Mouse (Mus musculus): ENCODE measurements around the gene Jade2.

The Jade2 gene

DNA sequence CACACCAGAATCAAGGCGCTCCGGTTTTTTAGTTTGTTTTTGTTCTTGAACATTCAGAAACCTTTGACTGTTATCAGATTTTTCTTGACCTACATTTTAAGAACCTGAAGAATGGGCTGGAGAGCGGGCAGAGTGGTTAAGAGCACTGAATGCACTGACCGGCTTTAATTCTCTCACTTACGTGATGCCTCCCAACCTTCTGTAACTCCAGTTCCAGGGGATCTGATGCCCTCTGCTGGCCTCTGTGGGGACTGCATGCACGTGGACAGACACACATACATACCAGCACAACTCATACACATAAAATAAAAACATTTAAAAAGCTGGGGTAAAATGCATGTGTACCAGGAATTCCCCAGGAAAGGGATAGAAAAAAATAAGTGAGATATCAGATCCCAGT lies 71.5 kb downstream of the Jade2 start:
- peak; percentile 83 to 85 for DNase-seq

GRCm38 (mm10) chr11:51782721-51783120 lies 74.7 kb downstream of the Jade2 start:
- no peak for DNase-seq

- DNase-seq: no peak
Measured at GRCm38 (mm10) chr11:51780773-51781267, 76.6 kb downstream of the Jade2 start.

DNA sequence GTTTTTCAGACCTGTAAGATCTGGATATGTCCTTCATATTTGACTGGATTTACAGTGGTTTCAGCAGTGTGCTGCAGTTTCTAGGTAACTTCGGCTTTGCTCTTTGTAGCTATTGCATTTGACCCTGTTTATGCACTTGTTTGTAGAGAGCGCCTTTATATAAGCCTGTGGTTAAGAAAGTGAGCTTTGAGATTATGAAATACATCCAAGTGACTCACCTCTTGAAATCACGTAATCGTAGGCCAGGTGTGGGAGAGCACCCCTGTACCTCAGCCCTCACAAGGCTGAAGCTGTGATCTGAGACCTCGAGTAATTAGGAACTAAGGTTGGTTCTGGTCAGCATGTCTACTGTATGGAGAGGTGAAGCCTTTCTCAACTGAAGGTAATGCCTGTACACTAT lies 80.0 kb downstream of the Jade2 start:
- DNase-seq: peak in 1 of 2 experiments; percentile 50

GRCm38 (mm10) chr11:51775507-51775906 lies 81.9 kb downstream of the Jade2 start:
- no peak for DNase-seq

- no peak for DNase-seq
Measured at GRCm38 (mm10) chr11:51768296-51768695, 89.2 kb downstream of the Jade2 start.

- DNase-seq: no peak
Measured at GRCm38 (mm10) chr11:51767579-51768220, 89.8 kb downstream of the Jade2 start.

- no peak for DNase-seq
Measured at GRCm38 (mm10) chr11:51764816-51765215, 92.6 kb downstream of the Jade2 start.

- no peak for DNase-seq
Measured at GRCm38 (mm10) chr11:51763955-51764354, 93.5 kb downstream of the Jade2 start.

Data from lung, adult 18-20 months (tissue).